Mouse (Mus musculus) lung, postnatal 0 days (tissue): ENCODE measurements at regions not wholly inside any gene's neighbourhood (a gene's known extent, or its start where the extent isn't known, plus 50 kb on each side); places are given as distances from the start of the nearest gene placed in this dataset.

Experiments
- CTCF ChIP-seq: IDR thresholded peaks from 2 replicates; pipeline ENCODE4 v1.5.1; 2016; ENCODE audit warnings: antibody characterized with exemption, mild to moderate bottlenecking
- EP300 ChIP-seq: IDR thresholded peaks from 2 replicates; pipeline ENCODE4 v1.6.1; 2016; ENCODE audit warnings: antibody characterized with exemption, mild to moderate bottlenecking, control low read depth

GRCm38 (mm10) chr2:53715017-53715416 lies 370.3 kb downstream of the Rprm start:
- TF ChIP-seq CTCF (no peak), EP300 (no peak)
